Mouse (Mus musculus) yolk sac, embryonic 10.5 days (tissue): ENCODE measurements around the gene Kank4.
"Not testable (repeated sequence)": the region's sequence is repeated elsewhere in the genome, so short reads cannot be mapped to it uniquely, and the experiment has no call there.

Experiments used
- DNase-seq: peaks from one replicate; pipeline ENCODE4 v3.0.0-alpha.2; 2017; ENCODE audit warnings: low spot score

Gene Kank4

GRCm38 (mm10) chr4:98776721-98777427, 40.5 kb downstream of the Kank4 start:
- no peak for DNase-seq

- no peak for DNase-seq
Measured at GRCm38 (mm10) chr4:98773785-98774184, 43.6 kb downstream of the Kank4 start.

- DNase-seq: no peak
Measured at GRCm38 (mm10) chr4:98767134-98768133, 49.9 kb downstream of the Kank4 start.

GRCm38 (mm10) chr4:98758872-98759518, 58.3 kb downstream of the Kank4 start:
- DNase-seq: no peak

GRCm38 (mm10) chr4:98758012-98758821, 59.1 kb downstream of the Kank4 start:
- DNase-seq: no peak

- DNase-seq: no peak
Measured at GRCm38 (mm10) chr4:98756141-98756540, 61.2 kb downstream of the Kank4 start.

GRCm38 (mm10) chr4:98754456-98754855, 62.9 kb downstream of the Kank4 start:
- DNase-seq: no peak

GRCm38 (mm10) chr4:98743906-98744210, 73.5 kb downstream of the Kank4 start:
- DNase-seq: peak; percentile 53

- DNase-seq: no peak
Measured at GRCm38 (mm10) chr4:98743209-98743905, 74.0 kb downstream of the Kank4 start.

GRCm38 (mm10) chr4:98739753-98740152, 77.6 kb downstream of the Kank4 start:
- peak; percentile 10 for DNase-seq

- no peak for DNase-seq
Measured at GRCm38 (mm10) chr4:98733660-98734059, 83.7 kb downstream of the Kank4 start.

- DNase-seq: peak; percentile 73
Measured at GRCm38 (mm10) chr4:98728716-98729115, 88.6 kb downstream of the Kank4 start.

GRCm38 (mm10) chr4:98727959-98728347, 89.4 kb downstream of the Kank4 start:
- DNase-seq: peak; percentile 76

GRCm38 (mm10) chr4:98727295-98727958, 89.9 kb downstream of the Kank4 start:
- DNase-seq: peak; percentile 27

GRCm38 (mm10) chr4:98726590-98727237, 90.6 kb downstream of the Kank4 start, which contains the start of gene L1td1:
Gene L1td1, plus strand, starts transcription at chr4:98726734.
- peak; percentile 83 for DNase-seq

- peak; percentile 63 for DNase-seq
Measured at GRCm38 (mm10) chr4:98725439-98725838, 91.9 kb downstream of the Kank4 start.

- not testable (repeated sequence) for DNase-seq
Measured at GRCm38 (mm10) chr4:98724682-98725081, 92.7 kb downstream of the Kank4 start.

GRCm38 (mm10) chr4:98722454-98722853, 94.9 kb downstream of the Kank4 start:
- DNase-seq: peak; percentile 72

GRCm38 (mm10) chr4:98718547-98718917, 98.8 kb downstream of the Kank4 start:
- no peak for DNase-seq
